Mouse (Mus musculus) ES-E14 (cell line): ENCODE data around the gene Ccdc175. TPM values are rescaled to one million over a fixed set of nuclear protein-coding genes. Genes with fewer than 3 reads are reported as not detected.

Experiments
- DNase-seq: peaks from one replicate; pipeline ENCODE4 v3.0.0-alpha.2; 2013; ENCODE audit warnings: low read depth, low spot score
- H3K27ac ChIP-seq: 2 replicates; pipeline ENCODE4 v1.5.1; 2012; ENCODE audit warnings: low read depth, mild to moderate bottlenecking, low read length, moderate library complexity, mixed read lengths; ENCODE audit not compliant: poor library complexity, insufficient read depth, severe bottlenecking
- H3K36me3 ChIP-seq: 2 replicates; pipeline ENCODE4 v1.6.1; 2012; ENCODE audit warnings: mild to moderate bottlenecking, low read length, moderate library complexity, mixed read lengths; ENCODE audit not compliant: control insufficient read depth, poor library complexity, insufficient read depth, severe bottlenecking
- H3K4me1 ChIP-seq, 2 experiments: fragments of 150-350 bp in 1 of 2; sonication (generic) in 1 of 2; 2 replicates each; pipeline ENCODE4 v1.6.1; 2012; ENCODE audit warnings: low read length in 2 of 2, mild to moderate bottlenecking in 1 of 2, mixed read lengths in 1 of 2; ENCODE audit not compliant: control insufficient read depth in 2 of 2, insufficient read depth in 2 of 2, poor library complexity in 1 of 2
- H3K4me3 ChIP-seq, 2 experiments: fragments of 150-350 bp in 1 of 2; sonication (generic) in 1 of 2; 2 replicates each; pipeline ENCODE4 v1.5.1; 2012; ENCODE audit warnings: low read length in 2 of 2, low read depth in 1 of 2, mild to moderate bottlenecking in 1 of 2, mixed read lengths in 1 of 2; ENCODE audit not compliant: insufficient read depth in 1 of 2, poor library complexity in 1 of 2, severe bottlenecking in 1 of 2
- H3K9ac ChIP-seq: 2 replicates; pipeline ENCODE4 v1.6.1; 2012; ENCODE audit warnings: low read depth, mild to moderate bottlenecking, low read length, mixed read lengths; ENCODE audit not compliant: poor library complexity, insufficient read depth, severe bottlenecking
- H3K9me3 ChIP-seq: fragments of 150-350 bp; sonication (generic); 2 replicates; pipeline ENCODE4 v1.6.1; 2012; ENCODE audit warnings: low read depth, mild to moderate bottlenecking, low read length; ENCODE audit not compliant: control insufficient read depth, insufficient read depth
- CHD2 ChIP-seq: IDR thresholded peaks from 2 replicates; pipeline ENCODE4 v1.6.1; 2014; ENCODE audit warnings: mild to moderate bottlenecking, low read depth, low read length, inconsistent platforms
- HCFC1 ChIP-seq: IDR thresholded peaks from 2 replicates; pipeline ENCODE4 v1.6.1; 2012; ENCODE audit warnings: low read length, inconsistent platforms, borderline replicate concordance; ENCODE audit not compliant: insufficient read depth
- MAFK ChIP-seq: IDR thresholded peaks from 2 replicates; pipeline ENCODE4 v1.6.1; 2014; ENCODE audit warnings: mild to moderate bottlenecking, low read depth, low read length, inconsistent platforms; ENCODE audit not compliant: insufficient read depth
- ZC3H11A ChIP-seq: IDR thresholded peaks from 2 replicates; pipeline ENCODE4 v1.6.1; 2012; ENCODE audit warnings: low read depth, mild to moderate bottlenecking, inconsistent platforms, low read length, borderline replicate concordance
- ZNF384 ChIP-seq: IDR thresholded peaks from 2 replicates; pipeline ENCODE4 v1.6.1; 2012; ENCODE audit warnings: low read depth, low read length, inconsistent platforms
- in situ Hi-C, 2 experiments: fragments of 600-800 bp; cut with MboI; formaldehyde crosslinking; loops; one replicate each; pipeline ENCODE4 v1.15.1; 2025; ENCODE audit warnings: low sequenced_read_pairs in 2 of 2, inconsistent platforms in 1 of 2; ENCODE audit not compliant: unreplicated experiment in 2 of 2
- total RNA-seq: library from RNA; depleted of rRNA; stranded (reverse); fragments of 300-350 nt; gene quantifications from 2 replicates; pipeline ENCODE4 v1.2.3, GENCODE M21; 2012

The Ccdc175 gene
- total RNA-seq, 1 experiment = 0.09 TPM

DNA sequence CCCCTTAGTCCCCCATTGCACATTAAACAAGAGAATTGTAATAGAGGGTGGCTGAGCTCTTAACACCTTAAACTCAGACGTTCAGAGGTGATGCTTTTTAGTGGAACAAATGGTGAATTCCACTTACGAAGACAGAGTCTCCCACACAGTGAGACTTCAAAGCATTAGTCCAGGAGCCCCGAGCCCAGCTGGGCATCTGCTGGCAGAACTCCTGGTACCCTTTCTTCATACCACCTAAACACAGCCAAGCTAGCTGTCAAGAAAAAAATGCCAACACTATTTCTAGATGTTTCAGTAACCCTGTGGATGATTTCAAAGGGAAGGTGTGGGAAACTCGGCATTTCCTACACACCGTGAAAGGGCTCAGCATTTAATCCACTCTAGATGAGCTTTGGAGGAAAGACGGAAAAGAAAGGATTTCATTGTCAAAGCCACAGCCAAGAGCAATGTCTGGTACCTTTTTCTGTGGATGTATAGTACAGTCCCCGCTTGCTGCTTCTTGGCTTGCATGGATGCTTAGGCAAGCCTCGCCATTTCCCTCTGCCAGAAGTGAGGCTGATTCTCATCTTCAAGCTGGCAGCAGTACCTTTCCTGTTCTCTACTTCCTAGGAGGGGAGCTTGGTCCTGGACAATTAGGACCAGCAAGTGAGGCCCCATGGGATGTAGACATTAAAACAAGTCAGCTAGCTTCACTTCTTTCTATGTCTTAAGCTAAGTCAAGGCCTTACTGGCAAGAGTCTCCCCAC is 44.8 kb upstream of the Ccdc175 start:
- Histone ChIP-seq H3K9me3 (no peaks in the 10 kb centered on the region), H3K36me3 (no peaks in the 10 kb centered on the region), H3K4me3 (no peak overlapping the region), H3K27ac (no peak overlapping the region), H3K4me1 (no peaks in the 10 kb centered on the region), H3K9ac (no peak overlapping the region)
- in situ Hi-C loops = no loop called here
- no peak for DNase-seq
- no peak for TF ChIP-seq ZNF384
- TF ChIP-seq HCFC1 = no peak
- no peak for TF ChIP-seq CHD2
- TF ChIP-seq MAFK = no peak
- TF ChIP-seq ZC3H11A = no peak

DNA sequence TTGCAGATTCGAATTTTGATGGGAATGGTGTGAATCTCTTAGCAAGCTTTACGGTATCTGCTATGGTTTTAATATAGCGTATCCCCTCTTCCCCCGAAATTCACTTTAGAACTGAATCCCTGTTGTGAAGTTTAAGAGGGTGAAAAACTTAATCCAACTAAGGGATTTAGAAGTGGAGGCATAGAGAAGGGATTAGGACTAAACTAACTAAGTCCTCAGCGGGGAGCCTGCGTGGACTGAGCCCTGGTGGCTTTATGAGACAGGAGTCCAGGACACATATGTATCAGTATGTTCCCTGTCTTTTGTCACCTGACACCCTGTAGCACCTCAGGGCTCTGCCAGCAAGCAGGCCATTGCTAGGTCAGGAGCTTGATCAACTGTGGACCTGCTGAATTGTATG is 42.9 kb upstream of the Ccdc175 start:
- Histone ChIP-seq H3K27ac (no peak overlapping the region), H3K9me3 (no peaks in the 10 kb centered on the region), H3K4me1 (peaks cover 0 to 3% of the 10 kb centered on the region in 2 experiments; a peak in 1 of 4 replicates), H3K9ac (no peak overlapping the region), H3K4me3 (no peak overlapping the region), H3K36me3 (no peaks in the 10 kb centered on the region)
- no peak for DNase-seq
- TF ChIP-seq ZC3H11A (no peak), ZNF384 (no peak), HCFC1 (no peak), CHD2 (no peak), MAFK (no peak)
- in situ Hi-C loops = no loop called here

DNA sequence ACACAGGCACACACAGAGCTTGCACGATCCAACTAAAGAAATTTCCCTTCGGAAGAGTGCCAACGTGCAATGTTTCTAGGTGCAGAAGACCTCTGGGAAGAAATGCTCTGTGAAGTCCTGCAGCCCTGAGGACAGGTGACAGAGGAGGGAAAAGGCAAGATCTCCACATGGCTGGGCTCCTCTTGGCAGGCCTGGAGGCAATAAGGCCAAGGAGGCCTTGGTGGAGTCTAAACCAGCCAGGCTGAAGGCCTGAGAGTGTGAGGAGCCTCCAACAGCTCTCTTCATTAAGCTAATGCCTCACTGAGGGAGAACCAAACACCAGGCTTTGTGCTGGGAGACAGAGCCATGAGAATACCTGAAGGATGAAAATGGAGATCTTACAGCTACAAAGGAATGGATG is 40.5 kb upstream of the Ccdc175 start:
- Histone ChIP-seq H3K27ac (no peak overlapping the region), H3K9me3 (no peaks in the 10 kb centered on the region)
- in situ Hi-C loops = no loop called here

DNA sequence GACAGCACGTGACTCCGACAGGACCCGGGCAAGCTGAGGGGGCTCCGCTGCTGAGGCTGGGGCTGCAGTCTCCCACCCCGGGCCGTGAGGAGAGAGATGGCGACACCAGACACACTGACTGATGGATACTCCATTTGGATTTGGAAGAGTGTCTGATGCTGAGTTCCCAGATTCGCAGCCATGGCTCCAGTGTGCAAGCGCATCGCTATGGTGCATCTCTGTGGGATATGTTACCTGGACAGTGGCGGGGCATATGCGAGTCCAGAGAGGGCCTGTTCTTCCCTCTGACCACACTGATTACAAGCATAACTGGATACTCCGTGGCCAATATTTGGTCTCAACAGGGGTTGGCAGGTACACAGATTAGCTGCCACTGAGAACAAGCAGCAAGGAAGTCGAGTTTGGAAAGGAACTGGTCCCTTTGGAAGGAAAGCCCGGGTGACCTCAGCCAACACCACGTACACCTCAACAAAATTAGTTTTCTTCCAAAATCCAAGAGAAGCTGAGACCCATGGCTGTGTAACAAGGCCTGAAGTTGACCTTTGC is 38.8 kb upstream of the Ccdc175 start:
- in situ Hi-C loops = no loop called here
- peak overlapping the region; percentile 39 to 48; a peak in 3 of 4 replicates for H3K4me3 ChIP-seq
- peak overlapping the region; percentile 49; the same call in 1 of the 2 replicates for H3K9ac ChIP-seq
- H3K36me3 ChIP-seq = no peaks in the 10 kb centered on the region
- peaks cover 0 to 3% of the 10 kb centered on the region in 2 experiments; a peak in 1 of 4 replicates for H3K4me1 ChIP-seq
- TF ChIP-seq ZNF384 (no peak), CHD2 (no peak), HCFC1 (no peak), MAFK (no peak), ZC3H11A (no peak)
- H3K9me3 ChIP-seq = no peaks in the 10 kb centered on the region
- no peak overlapping the region for H3K27ac ChIP-seq
- no peak for DNase-seq

More for the DNA sequence above, 40.5 kb upstream of the Ccdc175 start:
- Histone ChIP-seq H3K4me1 (peaks cover 0 to 3% of the 10 kb centered on the region in 2 experiments; a peak in 1 of 4 replicates), H3K4me3 (no peak overlapping the region), H3K36me3 (no peaks in the 10 kb centered on the region), H3K9ac (no peak overlapping the region)
- TF ChIP-seq ZNF384 (no peak), HCFC1 (no peak), MAFK (no peak), CHD2 (no peak), ZC3H11A (no peak)
- no peak for DNase-seq
